Mouse (Mus musculus) heart, adult 2 months (tissue): Measurements from ENCODE around the gene Plod1. TPM values are rescaled to one million over a fixed set of nuclear protein-coding genes. Genes with fewer than 3 reads are reported as not detected.

Source experiments
- DNase-seq, 2 experiments: peaks; one replicate each; pipeline ENCODE4 v3.0.0; 2021
- H3K27ac ChIP-seq: fragments of 200-600 bp; 2 replicates; pipeline ENCODE4 v1.8.1; 2022
- H3K27me3 ChIP-seq: fragments of 200-500 bp; 2 replicates; pipeline ENCODE4 v1.6.1; 2012; ENCODE audit warnings: mild to moderate bottlenecking, low read length, inconsistent platforms, mixed read lengths; ENCODE audit not compliant: control insufficient read depth, insufficient read depth
- H3K36me3 ChIP-seq: fragments of 200-500 bp; 2 replicates; pipeline ENCODE4 v1.6.1; 2012; ENCODE audit warnings: low read length, inconsistent platforms; ENCODE audit not compliant: control insufficient read depth, insufficient read depth
- H3K4me1 ChIP-seq: fragments of 200-500 bp; 2 replicates; pipeline ENCODE4 v1.6.1; 2011; ENCODE audit warnings: low read length; ENCODE audit not compliant: control insufficient read depth, insufficient read depth
- H3K4me3 ChIP-seq: fragments of 200-600 bp; 2 replicates; pipeline ENCODE4 v1.8.1; 2022
- H3K79me2 ChIP-seq: fragments of 200-500 bp; replicated peaks from 2 replicates; pipeline ENCODE4 v1.6.1; 2012; ENCODE audit warnings: mild to moderate bottlenecking, inconsistent platforms, low read length, moderate library complexity, mixed read lengths; ENCODE audit not compliant: control insufficient read depth, insufficient read depth
- H3K9ac ChIP-seq: fragments of 200-500 bp; 2 replicates; pipeline ENCODE4 v1.6.1; 2012; ENCODE audit warnings: low read depth, mild to moderate bottlenecking, control low read depth, inconsistent platforms, low read length, mixed read lengths
- CTCF ChIP-seq: fragments of 200-600 bp; IDR thresholded peaks from 2 replicates; pipeline ENCODE4 v1.8.1; 2022; ENCODE audit warnings: antibody characterized with exemption, mild to moderate bottlenecking, moderate library complexity
- EP300 ChIP-seq: fragments of 200-500 bp; IDR thresholded peaks from 2 replicates; pipeline ENCODE4 v1.6.1; 2011; ENCODE audit warnings: low read depth, low read length, control low read depth; ENCODE audit not compliant: insufficient read depth
- POLR2A ChIP-seq: fragments of 200-500 bp; IDR thresholded peaks from 2 replicates; pipeline ENCODE4 v1.6.1; 2011; ENCODE audit warnings: mild to moderate bottlenecking, low read depth, low read length, control low read depth; ENCODE audit not compliant: insufficient read depth
- WGBS: fragments of 180-500 bp; shearing (Covaris S2); methylation state at CpG from one replicate; pipeline ENCODE4 v1.1.7; 2018; 5-methylcytosine and 5-hydroxymethylcytosine counted together
- intact Hi-C: fragments of 180-260 bp; cut with DNase I; formaldehyde crosslinking; loops from one replicate; pipeline ENCODE4 v1.15.1; 2025
- polyA plus RNA-seq: library from polyadenylated mRNA; depleted of rRNA; stranded (reverse); fragments of >200 nt; gene quantifications from 2 replicates; pipeline ENCODE4 v1.2.3, GENCODE M21; 2012
- total RNA-seq, 2 experiments: library from RNA; stranded (reverse); gene quantifications; 2 replicates each; pipeline ENCODE4 v1.2.3; 2021

The Plod1 gene
- total and polyA plus RNA-seq, 3 experiments = 62.4 to 88.6 (median 65.8) TPM

GRCm38 (mm10) chr4:147976237-147976636 is 39.7 kb upstream of the Plod1 start:
- Histone ChIP-seq H3K9ac (no peak overlapping the region), H3K79me2 (no peaks in the 10 kb centered on the region), H3K27me3 (no peaks in the 10 kb centered on the region), H3K36me3 (no peaks in the 10 kb centered on the region), H3K27ac (no peak overlapping the region), H3K4me3 (no peak overlapping the region), H3K4me1 (no peaks in the 10 kb centered on the region)
- TF ChIP-seq EP300 (no peak), CTCF (no peak), POLR2A (no peak)
- no peak for DNase-seq
- 33% methylated on average over 3 of the region's 3 CpGs for WGBS
- intact Hi-C loops = no loop called here

GRCm38 (mm10) chr4:147969337-147969736 is 32.8 kb upstream of the Plod1 start:
- intact Hi-C loops = no loop called here
- peak overlapping the region; percentile 23 for H3K9ac ChIP-seq
- peaks cover 3% of the 10 kb centered on the region; the same call in 1 of the 2 replicates for H3K4me1 ChIP-seq

GRCm38 (mm10) chr4:147968816-147969215 is 32.2 kb upstream of the Plod1 start:
- Histone ChIP-seq H3K9ac (peak overlapping the region; percentile 23), H3K4me3 (0 out of 2 replicates have a peak overlapping the region, but pooled peaks have one; percentile 8), H3K4me1 (peaks cover 3% of the 10 kb centered on the region; the same call in 1 of the 2 replicates), H3K79me2 (no peaks in the 10 kb centered on the region), H3K27ac (peak overlapping the region; percentile 72), H3K27me3 (no peaks in the 10 kb centered on the region), H3K36me3 (no peaks in the 10 kb centered on the region)
- TF ChIP-seq POLR2A (no peak), CTCF (no peak), EP300 (no peak)
- intact Hi-C loops = no loop called here
- WGBS = 35% methylated on average over 2 of the region's 2 CpGs
- DNase-seq = no peak

More at GRCm38 (mm10) chr4:147969337-147969736, 32.8 kb upstream of the Plod1 start:
- whole genome bisulfite sequencing = 9% methylated on average over 9 of the region's 9 CpGs
- Histone ChIP-seq H3K36me3 (no peaks in the 10 kb centered on the region), H3K79me2 (no peaks in the 10 kb centered on the region), H3K27ac (peak overlapping the region; percentile 72), H3K27me3 (no peaks in the 10 kb centered on the region), H3K4me3 (no peak overlapping the region)
- TF ChIP-seq POLR2A = no peak
- no peak for TF ChIP-seq EP300
- no peak for TF ChIP-seq CTCF
- peak in 1 of 2 experiments; percentile 33 for DNase-seq

GRCm38 (mm10) chr4:147965712-147966111 is 29.1 kb upstream of the Plod1 start:
- Histone ChIP-seq H3K27ac (peak overlapping the region; percentile 75), H3K79me2 (no peaks in the 10 kb centered on the region), H3K4me3 (no peak overlapping the region), H3K36me3 (no peaks in the 10 kb centered on the region), H3K27me3 (no peaks in the 10 kb centered on the region), H3K4me1 (peaks cover 7% of the 10 kb centered on the region), H3K9ac (peak overlapping the region; percentile 42; the same call in 1 of the 2 replicates)
- WGBS = 41% methylated on average over 7 of the region's 7 CpGs
- DNase-seq = peak in 1 of 2 experiments; percentile 39
- TF ChIP-seq CTCF (no peak), POLR2A (peak; percentile 44; the same call in 1 of the 2 replicates), EP300 (peak; percentile 93)
- intact Hi-C loops = no loop called here

- WGBS = 69% methylated on average over 15 of the region's 15 CpGs
- H3K4me3 ChIP-seq = no peak overlapping the region
- intact Hi-C loops = loop anchor here (2.0 kb wide), 1 partner anchor 21 kb away; the partner anchor contains the start of gene Nppb
- H3K9ac ChIP-seq = peak overlapping the region; percentile 39; the same call in 1 of the 2 replicates
- peak; percentile 56 to 78 for DNase-seq
- H3K4me1 ChIP-seq = peaks cover 4% of the 10 kb centered on the region
- TF ChIP-seq EP300 (peak; percentile 80), POLR2A (peak; percentile 38; the same call in 1 of the 2 replicates), CTCF (no peak)
- H3K79me2 ChIP-seq = no peaks in the 10 kb centered on the region
- no peaks in the 10 kb centered on the region for H3K36me3 ChIP-seq
- no peaks in the 10 kb centered on the region for H3K27me3 ChIP-seq
- H3K27ac ChIP-seq = peak overlapping the region; percentile 76
These were observed 27.1 kb upstream of the Plod1 start for GRCm38 (mm10) chr4:147963623-147964022.

- H3K4me1 ChIP-seq = peaks cover 4% of the 10 kb centered on the region
- no peaks in the 10 kb centered on the region for H3K36me3 ChIP-seq
- WGBS = 30% methylated on average over 6 of the region's 6 CpGs
- no peaks in the 10 kb centered on the region for H3K79me2 ChIP-seq
- H3K9ac ChIP-seq = peak overlapping the region; percentile 8; the same call in 1 of the 2 replicates
- intact Hi-C loops = loop anchor here (2.0 kb wide), 1 partner anchor 22 kb away; the partner anchor contains the start of gene Nppb
- H3K27ac ChIP-seq = peak overlapping the region; percentile 76
- TF ChIP-seq POLR2A (peak; percentile 74), CTCF (no peak), EP300 (0 out of 2 replicates have a peak, but pooled peaks have one; percentile 10)
- H3K4me3 ChIP-seq = peak overlapping the region; percentile 12; the same call in 1 of the 2 replicates
- DNase-seq = peak in 1 of 2 experiments; percentile 55
- H3K27me3 ChIP-seq = no peaks in the 10 kb centered on the region
These were observed 26.2 kb upstream of the Plod1 start for GRCm38 (mm10) chr4:147962781-147963180.
